Mouse (Mus musculus) layer of hippocampus, postnatal 25 days (tissue): ENCODE measurements around the gene Isoc2b. TPM values are rescaled to one million over a fixed set of nuclear protein-coding genes. Genes with fewer than 3 reads are reported as not detected.
A peak's percentile ranks its signal among the peaks of the same experiment; 100 is the strongest.
"Not testable (repeated sequence)": the region's sequence is repeated elsewhere in the genome, so short reads cannot be mapped to it uniquely, and the experiment has no call there.

Source experiments
- DNase-seq, 2 experiments: peaks; one replicate each; pipeline ENCODE4 v3.0.0; 2022; ENCODE audit warnings: mixed read lengths in 2 of 2, low spot score in 1 of 2; ENCODE audit errors: extremely low spot score in 1 of 2
- total RNA-seq, 2 experiments: library from RNA; stranded (reverse); gene quantifications; 2 replicates each; pipeline ENCODE4 v1.2.3; 2021

Isoc2b gene
- total RNA-seq: 1 to 10 TPM; 5.6 to 6.0 TPM

DNA sequence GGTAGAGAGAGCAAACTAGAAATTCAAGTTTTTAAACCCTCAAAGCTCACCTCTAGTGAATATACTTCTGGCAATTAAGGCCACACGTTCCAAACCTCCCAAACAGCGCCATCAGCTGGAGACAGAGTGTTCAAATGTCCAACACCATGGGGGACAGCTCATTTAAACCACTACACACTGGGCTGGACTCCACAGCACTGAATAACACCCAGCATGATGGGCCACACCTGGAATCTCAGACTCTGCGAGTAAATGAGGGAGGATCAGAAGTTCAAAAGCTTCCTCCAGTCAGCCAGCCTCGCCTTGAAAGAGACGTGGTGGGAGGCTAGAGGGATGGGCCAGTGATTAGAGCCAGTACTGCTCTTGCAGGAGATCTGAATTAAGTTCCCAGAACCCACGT, at the start of gene Isoc2b:
Gene Isoc2b (minus strand): TSS at position 126 of the 400 bp plus-strand sequence.
- no peak for DNase-seq

DNA sequence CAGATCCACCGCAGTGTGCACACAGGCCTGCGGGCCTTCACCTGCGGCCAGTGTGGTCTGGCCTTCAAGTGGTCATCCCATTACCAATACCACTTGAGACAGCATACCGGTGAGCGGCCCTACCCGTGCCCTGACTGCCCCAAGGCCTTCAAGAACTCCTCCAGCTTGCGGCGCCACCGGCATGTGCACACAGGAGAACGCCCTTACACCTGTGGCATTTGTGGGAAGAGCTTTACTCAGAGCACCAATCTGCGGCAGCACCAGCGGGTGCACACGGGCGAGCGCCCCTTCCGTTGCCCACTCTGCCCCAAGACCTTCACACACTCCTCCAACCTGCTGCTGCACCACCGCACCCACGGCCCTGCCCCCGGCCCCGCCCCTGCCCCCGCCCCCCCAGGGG, 49.0 kb upstream of the Isoc2b start:
- DNase-seq: no peak

DNA sequence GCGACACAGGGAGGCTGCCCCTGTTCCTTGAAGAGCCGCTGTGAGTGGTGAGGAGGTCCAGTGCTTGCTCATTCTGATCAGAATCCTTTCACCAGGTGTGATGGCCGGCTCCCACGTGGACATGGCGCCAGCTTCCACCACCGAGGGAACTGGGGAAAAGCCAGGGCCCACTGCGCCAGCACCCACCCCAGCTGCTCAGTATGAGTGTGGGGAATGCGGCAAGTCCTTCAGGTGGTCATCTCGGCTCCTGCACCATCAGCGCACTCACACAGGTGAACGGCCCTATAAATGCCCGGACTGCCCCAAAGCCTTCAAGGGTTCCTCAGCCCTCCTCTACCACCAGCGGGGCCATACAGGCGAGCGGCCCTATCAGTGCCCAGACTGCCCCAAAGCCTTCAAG, 48.6 kb upstream of the Isoc2b start:
- DNase-seq: no peak

DNA sequence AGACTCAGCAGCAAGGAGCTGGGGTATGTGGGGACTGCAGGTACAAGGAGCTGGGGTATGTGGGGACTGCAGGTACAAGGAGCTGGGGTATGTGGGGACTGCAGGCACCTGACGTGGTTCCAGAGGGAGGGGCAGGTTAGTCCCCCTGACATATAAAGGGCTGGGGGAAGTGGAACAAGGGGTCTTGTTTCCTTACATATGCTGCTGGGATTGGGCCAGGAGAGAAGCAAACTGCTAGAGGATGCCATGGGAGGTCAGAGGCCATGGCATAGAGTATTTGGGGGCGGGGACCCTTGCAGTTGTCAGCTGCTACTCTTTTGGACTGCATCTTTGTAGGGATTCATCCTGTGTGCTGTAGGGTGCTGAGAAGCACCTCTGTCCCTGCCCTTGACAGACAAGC, 47.4 kb upstream of the Isoc2b start:
- no peak for DNase-seq

DNA sequence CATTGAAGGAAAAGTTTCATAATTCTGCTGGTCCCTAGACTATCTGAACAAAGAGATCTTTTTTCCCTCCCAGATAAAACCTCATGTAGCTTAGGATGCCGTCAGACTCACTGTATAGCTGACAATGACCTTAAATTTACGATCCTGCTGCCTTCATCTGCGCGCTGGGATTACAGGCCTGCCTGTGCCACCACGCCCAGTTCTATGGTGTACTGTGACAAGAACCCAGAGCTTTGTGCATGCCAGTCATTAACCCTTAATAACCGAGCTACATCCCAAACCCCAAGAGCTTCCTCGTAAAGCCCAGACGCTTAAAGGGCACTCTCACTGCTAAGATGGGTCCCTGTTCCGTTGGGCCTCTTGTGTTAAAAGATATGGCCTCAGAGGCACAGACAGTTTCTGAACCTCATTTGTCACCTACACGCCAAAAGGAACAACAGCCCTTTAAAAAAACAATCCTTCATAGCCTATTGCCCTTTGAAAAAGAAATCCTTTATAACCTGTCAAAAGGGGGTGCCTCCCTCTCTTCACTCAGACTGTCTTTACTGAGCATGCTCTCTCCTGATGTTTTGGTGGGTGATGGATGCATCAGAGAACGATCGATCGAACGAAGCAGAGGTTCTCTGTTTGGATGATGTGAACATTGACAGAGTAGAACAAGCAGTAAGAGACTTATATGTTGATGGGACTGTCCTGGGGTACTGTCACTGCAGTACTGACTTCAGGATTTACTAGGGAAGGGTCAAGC, 45.8 kb upstream of the Isoc2b start:
- no peak for DNase-seq

DNA sequence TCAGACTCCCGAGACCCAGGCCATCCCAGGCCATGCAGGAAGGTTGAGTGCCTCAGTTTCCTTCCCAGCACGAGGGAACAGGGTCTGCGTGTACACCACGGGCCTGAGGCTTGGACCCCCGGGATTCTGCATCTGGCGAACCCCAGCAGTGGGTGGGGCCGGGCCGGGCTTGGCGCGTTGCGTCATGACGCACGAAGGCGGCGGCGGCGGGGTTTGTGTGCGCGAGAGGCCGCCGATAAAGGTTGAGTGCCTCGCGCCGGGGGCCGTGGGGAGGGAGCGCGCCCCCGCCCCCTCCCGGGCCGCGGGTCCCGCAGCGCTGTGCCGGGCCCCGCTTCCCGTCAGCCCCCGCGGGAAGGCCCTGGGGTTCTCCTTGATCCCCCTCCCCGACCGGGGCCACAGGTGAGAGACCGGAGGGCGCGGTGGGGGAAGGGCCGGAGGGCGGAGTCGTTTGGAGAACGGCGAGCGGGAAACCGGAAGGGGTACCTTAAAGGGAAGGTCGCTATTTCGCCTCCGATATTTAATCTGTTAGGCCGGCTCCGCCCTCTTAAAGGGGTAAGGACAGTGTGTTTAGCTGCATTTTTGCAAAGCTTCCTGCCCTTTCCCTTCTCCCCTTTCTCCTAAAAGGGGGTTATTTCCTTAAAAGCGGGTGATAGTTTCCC, 45.1 kb upstream of the Isoc2b start, which contains the start of gene Zfp628:
Gene Zfp628 (plus strand): TSS at position 211 of the 659 bp plus-strand sequence.
- peak; percentile 90 to 97 for DNase-seq

DNA sequence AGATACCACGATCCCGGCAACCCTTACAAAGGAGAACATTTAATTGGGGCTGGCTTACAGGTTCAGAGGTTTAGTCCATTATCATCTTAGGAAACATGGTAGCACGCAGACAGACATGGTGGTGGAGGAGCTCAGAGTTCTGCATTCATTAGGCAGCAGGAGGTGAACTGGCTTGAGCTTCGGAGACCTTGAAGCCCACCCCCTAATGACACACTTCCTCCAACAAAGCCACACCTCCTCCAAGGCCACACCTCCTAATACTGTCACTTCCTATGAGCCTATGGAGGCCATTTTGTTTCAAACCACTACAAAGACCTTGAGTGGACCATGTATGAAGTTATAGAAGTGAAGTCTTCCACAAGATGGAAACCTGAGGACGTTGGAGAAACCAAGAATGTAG, 42.2 kb upstream of the Isoc2b start:
- no peak for DNase-seq

DNA sequence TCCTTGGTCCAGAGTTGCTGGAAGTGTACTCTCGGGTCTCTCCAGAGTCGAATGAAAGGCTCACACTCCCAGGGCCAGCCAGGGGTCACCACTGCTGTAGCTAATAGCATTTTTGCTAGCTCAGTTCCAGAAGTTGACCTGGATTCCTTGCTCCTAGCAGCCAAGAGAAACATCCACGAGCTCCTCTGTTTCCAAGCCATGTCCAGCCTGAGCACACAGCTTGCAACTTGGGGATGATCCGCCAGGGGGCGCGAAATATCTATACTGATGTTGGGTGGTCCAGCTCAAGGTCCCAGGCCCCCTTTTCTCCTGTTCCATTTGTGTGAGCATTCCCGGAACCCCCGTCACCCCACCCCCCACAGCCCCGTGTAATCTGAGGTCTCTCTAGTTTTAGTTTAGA, 41.5 kb upstream of the Isoc2b start:
- DNase-seq: peak in 1 of 2 experiments; percentile 79

DNA sequence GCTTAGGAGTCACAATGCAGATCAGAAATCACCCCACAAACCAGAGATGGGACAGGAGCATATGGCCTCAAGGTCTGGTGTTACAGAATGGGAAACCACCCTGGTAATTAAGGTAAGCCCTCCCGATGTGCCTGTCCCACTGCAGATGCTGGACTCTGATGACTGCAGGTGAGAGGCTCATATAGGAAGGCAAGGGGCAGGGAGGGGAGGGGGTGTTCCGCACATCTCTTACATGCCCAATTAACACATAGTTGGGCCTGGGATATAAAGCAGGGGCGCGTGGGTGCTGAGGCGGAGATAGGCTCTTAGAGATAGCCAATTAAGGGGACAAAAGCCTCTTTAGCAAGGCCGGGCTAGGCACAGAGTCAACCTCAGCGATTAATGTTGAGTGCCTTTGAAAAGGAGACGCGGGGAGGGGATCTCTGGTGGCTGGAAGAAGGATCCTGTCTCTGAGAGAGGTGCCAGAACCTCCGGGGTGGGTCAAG, 36.5 kb upstream of the Isoc2b start, which contains the start of gene Gm36210:
Gene Gm36210 (minus strand): TSS at position 51 of the 485 bp plus-strand sequence.
- no peak for DNase-seq

DNA sequence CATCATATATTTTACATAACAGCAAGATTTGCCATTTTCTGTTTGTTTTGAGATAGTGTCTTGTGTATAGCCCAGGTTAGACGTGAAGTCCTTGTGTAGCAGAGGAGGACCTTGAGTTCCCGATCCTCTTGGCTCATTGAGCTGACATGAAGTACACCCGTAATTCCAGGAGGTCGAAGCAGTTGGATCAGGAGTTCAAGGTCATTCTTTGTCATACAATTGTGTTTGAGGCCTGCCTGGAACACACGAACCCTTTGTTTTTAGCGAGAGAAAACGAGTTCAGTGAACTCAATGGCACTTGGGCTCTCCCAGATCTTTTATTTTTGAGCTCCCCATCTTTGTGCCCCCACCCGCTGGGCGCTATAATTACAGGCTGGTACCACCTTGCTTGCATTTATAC, 32.3 kb upstream of the Isoc2b start:
- DNase-seq: no peak

DNA sequence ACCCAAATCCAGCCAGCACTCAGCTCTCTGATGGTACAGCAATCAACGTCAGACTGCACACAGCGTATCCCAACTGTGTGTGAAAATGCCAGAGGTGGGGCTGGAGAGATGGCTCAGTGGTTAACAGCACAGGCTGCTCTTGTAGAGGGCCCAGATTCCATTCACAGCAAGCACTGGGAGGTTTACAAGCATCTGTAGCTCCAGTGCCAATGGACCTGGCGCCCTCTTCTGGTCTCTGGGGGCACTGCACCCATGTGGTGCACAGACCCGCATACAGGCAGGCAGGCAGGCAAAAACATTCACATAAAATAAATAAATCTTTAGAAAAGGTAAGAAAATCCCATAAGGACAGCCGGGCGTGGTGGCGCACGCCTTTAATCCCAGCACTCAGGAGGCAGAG, 31.1 kb upstream of the Isoc2b start:
- DNase-seq: no peak

DNA sequence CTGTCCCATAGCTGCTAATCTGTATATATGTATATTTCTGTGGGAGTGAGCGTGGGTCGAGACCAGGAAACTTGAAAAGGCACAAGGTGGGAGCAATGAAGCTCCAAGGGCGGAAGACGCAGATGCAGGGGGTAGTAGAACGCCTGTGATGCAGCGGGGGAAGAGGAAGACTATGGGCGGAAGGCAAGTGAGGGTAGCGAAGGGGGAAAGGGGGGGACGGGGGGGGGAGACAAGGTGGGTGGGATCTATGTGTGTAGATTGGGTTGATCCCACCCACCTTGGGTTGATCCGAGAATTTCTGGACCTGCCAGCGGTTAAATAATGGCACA, 30.4 kb upstream of the Isoc2b start:
- no peak for DNase-seq

DNA sequence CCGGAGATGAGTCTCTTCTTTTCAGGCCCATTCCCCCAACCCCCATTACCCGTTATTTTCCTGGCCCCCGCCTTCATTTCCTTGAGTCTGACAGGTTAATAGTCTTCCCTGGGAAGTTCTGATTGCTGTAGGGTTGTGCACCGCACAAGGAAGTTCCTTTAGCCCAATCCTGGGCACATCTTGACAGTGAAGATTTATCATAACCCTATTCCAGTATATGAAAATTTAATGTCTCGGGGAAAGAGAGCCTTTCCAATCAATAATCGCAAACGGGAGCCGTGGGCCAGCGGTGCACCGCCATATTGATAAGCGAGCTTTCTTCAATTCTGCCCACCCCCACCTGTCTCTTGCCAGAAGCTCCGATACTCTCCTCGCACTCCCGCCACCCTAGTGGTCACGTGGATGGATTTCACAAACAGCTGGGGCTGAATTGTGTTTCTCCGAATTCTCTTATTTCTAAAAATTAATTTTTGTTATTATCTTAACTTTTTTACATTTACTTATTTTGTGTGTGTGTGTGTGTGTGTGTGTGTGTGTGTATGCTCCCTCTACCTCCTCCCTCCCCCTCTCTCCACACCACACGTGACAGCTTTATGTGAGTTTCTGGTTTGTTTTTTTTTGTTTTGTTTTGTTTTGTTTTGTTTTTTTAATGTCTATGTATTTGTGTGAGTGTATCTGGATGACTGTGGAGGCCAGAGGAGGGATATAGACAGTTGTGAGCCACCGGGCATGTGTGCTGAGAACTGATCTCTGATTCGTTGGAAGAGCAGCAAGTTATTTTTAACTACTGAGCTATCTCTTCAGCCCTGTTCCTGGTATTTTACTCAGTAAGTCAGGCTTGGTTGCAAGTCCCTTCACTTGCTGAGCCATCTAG, 29.8 kb upstream of the Isoc2b start:
- no peak for DNase-seq

DNA sequence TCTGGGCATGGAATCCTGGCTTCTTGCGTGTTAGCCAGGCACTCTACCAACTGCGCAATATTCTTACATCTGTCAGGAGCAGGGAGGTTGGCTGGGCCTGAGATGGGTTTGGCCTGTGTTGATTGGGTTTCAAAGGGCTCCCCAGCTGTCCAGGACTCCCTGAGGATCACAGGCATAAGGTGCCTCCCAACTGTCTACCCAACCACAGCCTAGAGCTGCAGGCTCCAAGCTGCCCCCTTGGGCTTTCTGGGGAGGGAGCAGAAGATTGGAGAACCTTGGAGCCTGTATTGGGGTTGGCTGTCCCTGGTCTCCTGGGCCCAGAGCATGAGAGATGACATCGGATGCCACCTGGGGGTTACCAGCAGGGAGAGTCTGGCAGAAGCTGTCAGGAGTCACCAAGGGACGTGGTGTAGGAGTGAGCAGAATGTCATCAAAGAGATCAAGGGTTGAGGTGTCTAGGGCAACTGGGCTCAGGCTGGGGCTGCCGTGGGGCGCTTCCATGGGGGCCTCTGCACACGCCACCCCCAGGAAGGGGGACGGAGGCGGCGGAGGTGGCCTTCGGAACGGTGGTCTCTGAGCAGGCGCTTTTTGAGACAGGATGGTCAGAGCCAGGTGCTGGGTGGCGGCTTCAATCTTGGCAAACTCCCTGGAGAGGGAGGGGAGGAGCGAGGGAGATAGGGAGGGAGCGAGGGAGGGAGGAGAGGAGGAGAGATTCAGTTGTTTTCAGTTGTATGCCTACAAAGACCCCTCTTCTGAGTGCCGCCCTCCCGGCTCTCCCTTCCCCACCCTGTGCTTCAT, 29.0 kb upstream of the Isoc2b start:
- no peak for DNase-seq

DNA sequence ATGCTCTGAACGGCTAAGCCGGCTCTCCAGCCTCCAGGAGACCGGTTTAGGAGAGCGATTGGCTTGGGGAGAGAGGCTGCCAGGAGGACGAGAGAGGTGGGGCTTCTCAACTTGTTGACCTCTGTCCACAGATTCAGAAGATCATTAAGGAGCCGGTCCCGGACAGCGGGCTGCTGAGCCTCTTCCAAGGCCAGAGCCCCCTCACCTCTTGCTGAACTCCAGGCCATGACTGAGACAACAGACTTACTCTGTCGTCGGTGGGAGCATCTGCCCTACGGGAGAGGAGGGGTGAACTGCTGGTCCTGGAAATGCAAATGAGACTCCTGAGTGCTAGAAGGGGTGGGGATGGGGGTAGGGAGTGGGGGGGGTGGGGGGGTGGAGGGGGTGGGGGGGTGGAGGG, 25.1 kb upstream of the Isoc2b start:
- no peak for DNase-seq

DNA sequence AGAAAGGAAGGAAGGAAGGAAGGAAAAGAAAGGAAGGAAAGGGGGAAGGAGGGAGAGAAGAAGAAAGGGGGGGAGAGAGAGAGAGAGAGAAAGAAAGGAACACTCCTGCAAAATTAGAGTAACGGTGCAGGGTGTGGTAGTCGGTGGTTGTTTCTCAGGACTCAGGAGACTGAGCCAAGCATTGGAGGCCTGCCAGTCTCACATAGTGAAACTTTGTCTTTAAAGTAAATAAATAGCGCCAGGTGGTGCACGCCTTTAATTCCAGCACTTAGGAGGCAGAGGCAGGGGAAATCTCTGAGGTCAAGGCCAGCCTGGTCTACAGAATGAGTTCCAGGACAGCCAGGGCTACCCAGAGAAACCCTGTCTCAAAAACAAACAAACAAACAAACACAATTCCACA, 16.6 kb upstream of the Isoc2b start:
- no peak for DNase-seq

DNA sequence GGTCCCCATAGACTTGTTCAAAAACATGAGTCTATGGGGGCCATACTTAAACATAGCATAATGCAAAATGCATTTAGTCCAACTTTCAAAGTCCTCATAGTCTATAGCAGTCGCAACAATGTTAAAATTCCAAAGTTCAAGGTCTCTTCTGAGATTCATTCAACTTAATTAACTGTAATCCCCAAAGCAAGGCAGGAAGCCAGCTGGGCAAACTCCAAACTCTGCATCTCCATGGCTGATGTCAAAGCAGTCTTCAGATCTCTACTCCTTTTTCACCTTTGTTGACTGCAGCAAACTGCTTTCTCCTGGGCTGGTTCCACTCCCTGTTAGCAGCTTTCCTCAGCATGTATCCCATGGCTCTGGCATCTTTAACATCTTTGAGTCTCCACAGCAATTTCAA, 9.0 kb upstream of the Isoc2b start:
- not testable (repeated sequence) for DNase-seq

DNA sequence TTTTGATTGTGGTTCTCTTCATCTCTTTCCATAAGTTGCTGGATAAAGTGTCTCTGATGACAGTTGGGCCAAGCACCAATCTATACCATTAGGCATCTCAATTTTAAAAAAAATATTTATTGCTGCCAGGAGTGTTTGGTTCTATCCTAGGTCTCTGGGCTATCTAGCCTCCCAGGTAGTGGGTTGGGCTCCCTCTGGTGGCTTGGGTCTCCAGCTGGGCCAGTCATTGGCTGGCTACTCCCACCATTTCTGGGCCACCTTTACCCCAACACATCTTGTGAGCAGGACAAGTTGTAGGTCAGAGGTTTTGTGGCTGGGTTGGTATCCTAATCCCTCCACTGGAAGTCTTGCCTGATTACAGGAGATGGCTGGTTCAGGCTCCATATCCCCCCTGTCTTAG, 8.1 kb upstream of the Isoc2b start:
- DNase-seq: no peak

DNA sequence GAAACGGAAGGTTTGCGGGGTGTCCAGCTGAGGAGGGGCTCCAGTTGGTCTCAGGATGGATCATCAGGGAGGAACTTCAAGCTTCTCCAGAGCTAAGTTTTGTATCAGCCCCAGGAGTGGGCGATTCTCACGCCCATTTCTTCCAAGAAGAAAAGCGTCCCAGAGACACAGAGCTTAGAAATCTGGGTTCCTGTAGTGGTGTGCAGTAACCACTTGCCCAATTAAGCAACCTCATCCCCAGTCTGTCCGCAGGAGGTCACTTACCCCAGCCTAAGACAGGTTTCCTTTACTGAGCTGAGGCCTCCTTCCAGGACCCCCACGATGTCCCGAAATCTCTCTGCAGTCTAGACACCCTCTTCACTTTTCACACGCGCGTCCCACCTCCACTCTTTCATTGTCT, 7.2 kb upstream of the Isoc2b start:
- DNase-seq: no peak

DNA sequence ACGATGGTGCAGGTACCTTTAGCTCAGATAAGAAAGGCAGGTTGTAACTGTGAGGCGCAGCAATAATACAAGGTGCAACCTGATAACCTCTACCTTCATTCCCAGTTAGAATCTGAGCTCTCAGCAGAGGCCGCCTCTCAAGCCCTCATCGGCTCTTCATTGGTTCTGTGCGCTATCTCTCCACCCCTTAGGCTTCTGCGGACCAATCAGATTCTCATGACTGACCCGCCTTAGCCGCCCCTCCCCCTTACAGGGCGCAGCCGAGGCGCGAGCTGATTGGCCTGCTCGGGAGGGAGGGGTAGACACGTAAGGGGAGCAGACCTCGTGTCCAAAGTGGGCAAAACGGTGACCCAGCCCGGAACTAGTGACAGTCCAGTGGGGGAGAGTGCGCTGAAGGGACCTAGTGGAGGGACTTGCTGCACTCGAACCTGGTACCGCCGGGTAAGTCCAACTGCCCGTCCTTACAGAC, 6.7 kb upstream of the Isoc2b start, which contains the start of gene Isoc2a:
Gene Isoc2a (plus strand): TSS at position 401 of the 469 bp plus-strand sequence.
- peak; percentile 61 to 62 for DNase-seq
